Mouse (Mus musculus): ENCODE data around the gene Kcnn3. TPM values are rescaled to one million over a fixed set of nuclear protein-coding genes. Genes with fewer than 3 reads are reported as not detected.

Kcnn3 gene
- polyA plus RNA-seq, 1 experiment from 2014 or later, result 9.9 TPM

Other genes with a start within 250 kb of the Kcnn3 start
- 36.7 and 39.8 TPM in 2 replicates for gene Slc50a1, start 249.6 kb upstream of the Kcnn3 start, polyA plus RNA-seq (2014; fragmentation: Nextera tagmentation; extraction: Ambion mirVana)
- 6.8 and 10.5 TPM in 2 replicates for gene Efna1, start 239.0 kb upstream of the Kcnn3 start, polyA plus RNA-seq (2014; fragmentation: Nextera tagmentation; extraction: Ambion mirVana)
- 85.7 and 96.9 TPM in 2 replicates for gene Efna3, start 197.2 kb upstream of the Kcnn3 start, polyA plus RNA-seq (2014; fragmentation: Nextera tagmentation; extraction: Ambion mirVana)
- 4.3 and 6.1 TPM in 2 replicates for gene Efna4, start 182.1 kb upstream of the Kcnn3 start, polyA plus RNA-seq (2014; fragmentation: Nextera tagmentation; extraction: Ambion mirVana)
- gene Adam15, start 170.2 kb upstream of the Kcnn3 start, polyA plus RNA-seq (2014; fragmentation: Nextera tagmentation; extraction: Ambion mirVana), result 37.6 and 48.3 TPM in 2 replicates
- 0.19 and 0.25 TPM in 2 replicates for gene Dcst2, start 158.2 kb upstream of the Kcnn3 start, polyA plus RNA-seq (2014; fragmentation: Nextera tagmentation; extraction: Ambion mirVana)
- 1.1 and 1.4 TPM in 2 replicates for gene Dcst1, start 154.9 kb upstream of the Kcnn3 start, polyA plus RNA-seq (2014; fragmentation: Nextera tagmentation; extraction: Ambion mirVana)
- 0.40 and 0.78 TPM in 2 replicates for gene Zbtb7b, start 125.4 kb upstream of the Kcnn3 start, polyA plus RNA-seq (2014; fragmentation: Nextera tagmentation; extraction: Ambion mirVana)
- gene Lenep, start 117.4 kb upstream of the Kcnn3 start, polyA plus RNA-seq (2014; fragmentation: Nextera tagmentation; extraction: Ambion mirVana), result 0.88 and 1.9 TPM in 2 replicates
- 29.5 and 30.8 TPM in 2 replicates for gene Flad1, start 108.3 kb upstream of the Kcnn3 start, polyA plus RNA-seq (2014; fragmentation: Nextera tagmentation; extraction: Ambion mirVana)
- gene Cks1b, start 101.8 kb upstream of the Kcnn3 start, polyA plus RNA-seq (2014; fragmentation: Nextera tagmentation; extraction: Ambion mirVana), result 72.0 and 85.4 TPM in 2 replicates
- gene Shc1, start 101.7 kb upstream of the Kcnn3 start, polyA plus RNA-seq (2014; fragmentation: Nextera tagmentation; extraction: Ambion mirVana), result 4.1 and 18.9 TPM in 2 replicates
- 39.8 and 50.3 TPM in 2 replicates for gene Pygo2, start 90.0 kb upstream of the Kcnn3 start, polyA plus RNA-seq (2014; fragmentation: Nextera tagmentation; extraction: Ambion mirVana)
- 8.2 and 9.6 TPM in 2 replicates for gene Pbxip1, start 83.5 kb upstream of the Kcnn3 start, polyA plus RNA-seq (2014; fragmentation: Nextera tagmentation; extraction: Ambion mirVana)
- 115 and 137 TPM in 2 replicates for gene Pmvk, start 65.6 kb upstream of the Kcnn3 start, polyA plus RNA-seq (2014; fragmentation: Nextera tagmentation; extraction: Ambion mirVana)
- gene Adar, start 194.9 kb downstream of the Kcnn3 start, polyA plus RNA-seq (2014; fragmentation: Nextera tagmentation; extraction: Ambion mirVana), result 32.0 and 32.7 TPM in 2 replicates
- gene Chrnb2, start 244.5 kb downstream of the Kcnn3 start, polyA plus RNA-seq (2014; fragmentation: Nextera tagmentation; extraction: Ambion mirVana), result 24.5 and 29.9 TPM in 2 replicates

All from neural tube, embryonic 14.5 days (tissue).